Mouse (Mus musculus): Measurements from ENCODE around the gene Rcc1.

- TF ChIP-seq CTCF (IDR thresholded peaks at IDR 0.05; ENCODE audit: low read depth) (no peak), EP300 (IDR thresholded peaks at IDR 0.05; ENCODE audit: low read depth) (no peak)
Observed at GRCm38 (mm10) chr4:132396251-132396650, 42.8 kb upstream of the Rcc1 start.
